Mouse (Mus musculus): ENCODE results near the gene Safb2. TPM values are rescaled to one million over a fixed set of nuclear protein-coding genes. Genes with fewer than 3 reads are reported as not detected.

Gene Safb2
- 215 TPM for polyA plus RNA-seq (2017; shearing (Covaris generic))

GRCm38 (mm10) chr17:56584257-56585130 lies at the start of gene Safb2, which contains the start of gene Safb:
TSS of gene Safb2 (minus strand) at chr17:56584585.
TSS of gene Safb (plus strand) at chr17:56584825.

GRCm38 (mm10) chr17:56627530-56628277 lies 43.3 kb upstream of the Safb2 start, which contains the start of gene Catsperd:
TSS of gene Catsperd (plus strand) at chr17:56628143.

GRCm38 (mm10) chr17:56626754-56627470 lies 42.5 kb upstream of the Safb2 start, which contains the start of gene Lonp1:
TSS of gene Lonp1 (minus strand) at chr17:56626887.

GRCm38 (mm10) chr17:56613236-56613844 lies 29.0 kb upstream of the Safb2 start, which contains the start of gene Rpl36:
TSS of gene Rpl36 (plus strand) at chr17:56613416.

GRCm38 (mm10) chr17:56609452-56610171 lies 25.2 kb upstream of the Safb2 start, which contains the start of gene 2410015M20Rik:
TSS of gene 2410015M20Rik (minus strand) at chr17:56609771.

GRCm38 (mm10) chr17:56554122-56554551 lies 30.2 kb downstream of the Safb2 start, which contains the start of gene Gm20219:
TSS of gene Gm20219 (minus strand) at chr17:56554387.

GRCm38 (mm10) chr17:56512310-56512709 lies 72.1 kb downstream of the Safb2 start, which contains the start of gene Znrf4:
TSS of gene Znrf4 (minus strand) at chr17:56512431.

Other genes with a start within 250 kb of the Safb2 start
- 7.4 TPM for gene Ptprs, start 108.1 kb downstream of the Safb2 start, polyA plus RNA-seq (2017; shearing (Covaris generic))
- not detected for gene Znrf4, start 72.2 kb downstream of the Safb2 start, polyA plus RNA-seq (2017; shearing (Covaris generic))
- 0.40 TPM for gene Gm20219, start 30.2 kb downstream of the Safb2 start, polyA plus RNA-seq (2017; shearing (Covaris generic))
- gene Safb, start 240 bp upstream of the Safb2 start, polyA plus RNA-seq (2017; shearing (Covaris generic)) = 213 TPM
- gene 2410015M20Rik, start 25.2 kb upstream of the Safb2 start, polyA plus RNA-seq (2017; shearing (Covaris generic)) = 133 TPM
- gene Rpl36, start 28.8 kb upstream of the Safb2 start, polyA plus RNA-seq (2017; shearing (Covaris generic)) = 1,953 TPM
- gene Lonp1, start 42.3 kb upstream of the Safb2 start, polyA plus RNA-seq (2017; shearing (Covaris generic)) = 53.4 TPM
- gene Catsperd, start 43.6 kb upstream of the Safb2 start, polyA plus RNA-seq (2017; shearing (Covaris generic)) = 1.2 TPM
- gene Ranbp3, start 88.7 kb upstream of the Safb2 start, polyA plus RNA-seq (2017; shearing (Covaris generic)) = 72.6 TPM
- gene Ndufa11, start 133.2 kb upstream of the Safb2 start, polyA plus RNA-seq (2017; shearing (Covaris generic)) = 139 TPM
- 8.5 TPM for gene Vmac, start 133.4 kb upstream of the Safb2 start, polyA plus RNA-seq (2017; shearing (Covaris generic))
- not detected for gene Nrtn, start 172.9 kb upstream of the Safb2 start, polyA plus RNA-seq (2017; shearing (Covaris generic))
- gene Dus3l, start 180.2 kb upstream of the Safb2 start, polyA plus RNA-seq (2017; shearing (Covaris generic)) = 43.1 TPM
- gene Prr22, start 185.7 kb upstream of the Safb2 start, polyA plus RNA-seq (2017; shearing (Covaris generic)) = 0.95 TPM
- gene Rfx2, start 246.4 kb upstream of the Safb2 start, polyA plus RNA-seq (2017; shearing (Covaris generic)) = 2.5 TPM